Mouse (Mus musculus): Measurements from ENCODE around the gene Mrpl58.

DNA sequence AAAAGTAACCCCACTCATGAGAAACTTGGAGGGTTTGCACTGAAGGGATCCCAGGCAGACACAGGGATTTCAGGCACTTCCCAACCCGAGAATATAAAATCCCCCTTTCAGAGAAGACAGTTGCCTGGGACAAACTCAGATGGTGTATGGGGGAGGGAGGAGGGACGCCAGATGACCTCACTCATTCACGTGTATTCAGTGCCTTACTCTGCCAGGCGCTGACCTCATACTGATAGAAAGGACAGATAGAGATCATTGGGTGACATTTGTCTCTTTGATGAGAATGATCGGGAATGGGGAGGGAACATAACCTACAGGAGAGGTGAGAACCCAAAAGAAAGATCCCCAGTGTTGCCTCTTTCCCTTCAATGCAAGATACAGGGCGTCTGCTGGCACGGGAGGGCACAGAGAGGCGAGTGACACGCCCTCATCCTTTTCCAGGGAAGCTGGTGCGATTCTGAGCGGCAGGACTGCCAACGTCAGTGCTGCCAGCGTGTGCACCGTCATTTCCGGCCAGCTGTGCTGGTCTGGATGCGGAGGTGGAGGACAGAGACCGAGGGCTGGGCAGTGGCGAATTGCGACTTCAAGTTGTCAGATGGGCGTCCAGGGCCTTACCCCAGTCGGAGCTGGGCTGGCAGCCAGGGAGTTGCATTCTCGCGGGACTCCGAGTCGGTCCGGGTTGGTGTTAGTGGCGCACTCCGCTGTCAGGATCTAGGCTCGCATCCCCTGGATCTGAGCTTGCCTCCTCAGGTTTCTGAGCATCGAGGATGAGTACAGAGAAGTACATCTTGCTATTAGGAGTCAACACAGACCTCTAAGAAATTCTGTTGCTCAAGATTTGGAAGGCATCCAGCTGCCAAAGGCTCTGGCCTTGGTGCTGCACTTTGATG lies 29.5 kb upstream of the Mrpl58 start:
- TF ChIP-seq CTCF (IDR thresholded peaks at IDR 0.05; ENCODE audit: borderline replicate concordance, control insufficient read depth, extremely low read depth, insufficient read depth, low read length, poor library complexity) (no peak), POLR2A (IDR thresholded peaks at IDR 0.05; ENCODE audit: control insufficient read depth, extremely low read depth, insufficient read depth, low read length, poor library complexity) (no peak)

All from thymus, adult 2 months (tissue).